Mouse (Mus musculus) midbrain, postnatal 0 days (tissue): Measurements from ENCODE around the gene Gm10663. TPM values are rescaled to one million over a fixed set of nuclear protein-coding genes. Genes with fewer than 3 reads are reported as not detected.

Experiments
- ATAC-seq: fragments of 200-750 bp; cut with Nextera tagmentation; 2 replicates; pipeline ENCODE4 v1.8.0; 2017; ENCODE audit warnings: moderate number of reproducible peaks, mild to moderate bottlenecking, moderate TSS enrichment, moderate library complexity; ENCODE audit not compliant: low FRiP score
- DNase-seq: peaks from one replicate; pipeline ENCODE4 v3.0.0-alpha.2; 2015; ENCODE audit warnings: low spot score
- H3K27ac ChIP-seq: fragments of 300-500 bp; sonication (generic); 2 replicates; pipeline ENCODE4 v1.5.1; 2014; ENCODE audit warnings: low read depth, mild to moderate bottlenecking, low read length, mixed read lengths
- H3K27me3 ChIP-seq: fragments of 300-500 bp; sonication (generic); 2 replicates; pipeline ENCODE4 v1.6.1; 2014; ENCODE audit warnings: low read length, control low read depth, mixed read lengths; ENCODE audit not compliant: insufficient read depth
- H3K36me3 ChIP-seq: fragments of 300-500 bp; sonication (generic); 2 replicates; pipeline ENCODE4 v1.6.1; 2014; ENCODE audit warnings: low read length, control low read depth, mixed read lengths; ENCODE audit not compliant: insufficient read depth
- H3K4me1 ChIP-seq: fragments of 300-500 bp; sonication (generic); 2 replicates; pipeline ENCODE4 v1.6.1; 2014; ENCODE audit warnings: mild to moderate bottlenecking, control low read depth, antibody characterized with exemption, low read length, mixed read lengths; ENCODE audit not compliant: insufficient read depth
- H3K4me2 ChIP-seq: fragments of 300-500 bp; sonication (generic); 2 replicates; pipeline ENCODE4 v1.6.1; 2014; ENCODE audit warnings: low read depth, mild to moderate bottlenecking, low read length, mixed read lengths; ENCODE audit not compliant: poor library complexity, severe bottlenecking
- H3K4me3 ChIP-seq: fragments of 300-500 bp; sonication (generic); 2 replicates; pipeline ENCODE4 v1.5.1; 2014; ENCODE audit warnings: low read depth, mild to moderate bottlenecking, low read length, moderate library complexity
- H3K9ac ChIP-seq: fragments of 300-500 bp; sonication (generic); replicated peaks from 2 replicates; pipeline ENCODE4 v1.6.1; 2014; ENCODE audit warnings: mild to moderate bottlenecking, low read length, moderate library complexity, mixed read lengths; ENCODE audit not compliant: poor library complexity, severe bottlenecking
- H3K9me3 ChIP-seq: fragments of 300-500 bp; sonication (generic); 2 replicates; pipeline ENCODE4 v1.6.1; 2016; ENCODE audit warnings: low read length, control low read depth
- CTCF ChIP-seq: IDR thresholded peaks from 2 replicates; pipeline ENCODE4 v1.5.1; 2016; ENCODE audit warnings: antibody characterized with exemption, mild to moderate bottlenecking
- WGBS: fragments of 180-500 bp; shearing (Covaris S2); extraction: QIAGEN DNeasy Blood & Tissue Kit; methylation state at CpG from one replicate; pipeline ENCODE4 v1.1.7; 2014; 5-methylcytosine and 5-hydroxymethylcytosine counted together
- polyA plus RNA-seq: library from polyadenylated mRNA; unstranded; fragments of >200 nt; fragmentation: Nextera tagmentation; extraction: Ambion mirVana; gene quantifications from 2 replicates; pipeline ENCODE4 v1.2.1, GENCODE M21; 2015
- total RNA-seq: library from RNA; depleted of rRNA; stranded (reverse); fragments of >200 nt; gene quantifications from 2 replicates; pipeline ENCODE4 v1.2.3, GENCODE M21; 2014

The Gm10663 gene
- total and polyA plus RNA-seq, 2 experiments from 2014 or later: not detected

- no peak for TF ChIP-seq CTCF
- ATAC-seq: no peak
- Histone ChIP-seq H3K4me2 (no peak overlapping the region), H3K9me3 (no peaks in the 10 kb centered on the region), H3K27me3 (no peaks in the 10 kb centered on the region; the same call in 1 of the 2 replicates), H3K4me3 (no peak overlapping the region), H3K9ac (no peak overlapping the region), H3K4me1 (no peaks in the 10 kb centered on the region), H3K36me3 (no peaks in the 10 kb centered on the region), H3K27ac (no peak overlapping the region)
- DNase-seq: no peak
- 21% methylated on average over 10 of the region's 10 CpGs for WGBS
These were observed 7.0 kb upstream of the Gm10663 start for GRCm38 (mm10) chr8:65067694-65068472.

GRCm38 (mm10) chr8:65068473-65068819 is 6.4 kb upstream of the Gm10663 start:
- no peaks in the 10 kb centered on the region; the same call in 1 of the 2 replicates for H3K27me3 ChIP-seq
- H3K4me2 ChIP-seq: no peak overlapping the region
- TF ChIP-seq CTCF: no peak
- no peaks in the 10 kb centered on the region for H3K4me1 ChIP-seq
- 56% methylated on average over 4 of the region's 4 CpGs for WGBS
- no peak overlapping the region for H3K4me3 ChIP-seq
- ATAC-seq (no peak), DNase-seq (no peak)
- H3K36me3 ChIP-seq: no peaks in the 10 kb centered on the region
- no peak overlapping the region for H3K9ac ChIP-seq
- H3K9me3 ChIP-seq: no peaks in the 10 kb centered on the region
- H3K27ac ChIP-seq: no peak overlapping the region

GRCm38 (mm10) chr8:65070996-65071395 is 3.8 kb upstream of the Gm10663 start:
- Histone ChIP-seq H3K9me3 (no peaks in the 10 kb centered on the region), H3K36me3 (no peaks in the 10 kb centered on the region), H3K4me1 (no peaks in the 10 kb centered on the region), H3K27me3 (no peaks in the 10 kb centered on the region), H3K9ac (no peak overlapping the region), H3K27ac (no peak overlapping the region), H3K4me2 (no peak overlapping the region), H3K4me3 (no peak overlapping the region)
- no peak for DNase-seq
- no peak for TF ChIP-seq CTCF
- ATAC-seq: no peak
- WGBS: 80% methylated on average over 4 of the region's 4 CpGs

- 86% methylated on average over 9 of the region's 9 CpGs for WGBS
- Histone ChIP-seq H3K4me1 (no peaks in the 10 kb centered on the region), H3K27ac (no peak overlapping the region), H3K4me3 (no peak overlapping the region), H3K27me3 (no peaks in the 10 kb centered on the region), H3K4me2 (no peak overlapping the region), H3K9ac (no peak overlapping the region), H3K9me3 (no peaks in the 10 kb centered on the region), H3K36me3 (no peaks in the 10 kb centered on the region)
- no peak for TF ChIP-seq CTCF
- no peak for DNase-seq
- ATAC-seq: no peak
These were observed 5.9 kb downstream of the Gm10663 start for GRCm38 (mm10) chr8:65080731-65081130.

GRCm38 (mm10) chr8:65085680-65086079 is 10.8 kb downstream of the Gm10663 start:
- Histone ChIP-seq H3K4me3 (no peak overlapping the region), H3K36me3 (no peaks in the 10 kb centered on the region), H3K4me2 (no peak overlapping the region), H3K27me3 (no peaks in the 10 kb centered on the region), H3K9ac (no peak overlapping the region), H3K27ac (no peak overlapping the region), H3K9me3 (no peaks in the 10 kb centered on the region), H3K4me1 (no peaks in the 10 kb centered on the region)
- TF ChIP-seq CTCF: peak; percentile 30
- WGBS: 79% methylated on average over 2 of the region's 2 CpGs
- DNase-seq: no peak
- ATAC-seq: no peak

- no peaks in the 10 kb centered on the region for H3K27me3 ChIP-seq
- DNase-seq (no peak), ATAC-seq (no peak)
- H3K4me1 ChIP-seq: no peaks in the 10 kb centered on the region
- no peak for TF ChIP-seq CTCF
- no peak overlapping the region for H3K4me3 ChIP-seq
- no peak overlapping the region for H3K4me2 ChIP-seq
- WGBS: 76% methylated on average over 8 of the region's 8 CpGs
- no peaks in the 10 kb centered on the region for H3K9me3 ChIP-seq
- H3K9ac ChIP-seq: no peak overlapping the region
- no peak overlapping the region for H3K27ac ChIP-seq
- H3K36me3 ChIP-seq: no peaks in the 10 kb centered on the region
These were observed 12.9 kb downstream of the Gm10663 start for GRCm38 (mm10) chr8:65087711-65088110.
